Mouse (Mus musculus) liver, embryonic 14.5 days (tissue): Measurements from ENCODE around the gene C1qtnf5.

ENCODE experiments used
- CTCF ChIP-seq: IDR thresholded peaks from 2 replicates; pipeline ENCODE4 v1.5.1; 2016; ENCODE audit warnings: antibody characterized with exemption, low read depth, control low read depth
- EP300 ChIP-seq: IDR thresholded peaks from 2 replicates; pipeline ENCODE4 v1.6.1; 2016; ENCODE audit warnings: antibody characterized with exemption, low read depth

DNA sequence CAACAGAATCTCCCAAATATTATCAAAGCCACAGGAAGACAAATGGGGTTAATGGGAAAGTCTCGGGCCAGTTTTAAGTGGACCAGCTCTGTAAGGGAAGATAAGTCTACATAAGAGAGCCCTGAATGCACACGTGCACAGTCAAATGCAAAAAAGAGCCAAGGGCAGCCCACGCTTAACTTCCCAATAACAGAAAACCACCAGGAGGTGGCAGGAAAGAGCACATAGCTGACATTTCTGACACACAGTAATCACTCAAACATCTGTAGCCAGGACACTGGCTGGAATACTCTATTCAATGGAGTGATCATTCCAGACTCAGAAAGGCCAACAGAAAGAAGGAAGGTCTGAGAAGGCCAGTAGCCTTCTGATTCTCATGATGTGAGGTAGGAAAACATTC, 40.2 kb downstream of the C1qtnf5 start:
- TF ChIP-seq CTCF (peak; percentile 52), EP300 (no peak)
